Mouse (Mus musculus) cerebellum, adult 8-10 months (tissue): ENCODE data around the gene Cacul1.

Source experiments
- DNase-seq: peaks from one replicate; pipeline ENCODE4 v3.0.0; 2022

Cacul1 gene

GRCm38 (mm10) chr19:60529302-60529701 is 51.5 kb downstream of the Cacul1 start:
- DNase-seq, result no peak

- DNase-seq, result no peak
Measured at GRCm38 (mm10) chr19:60528602-60529001, 52.2 kb downstream of the Cacul1 start.

GRCm38 (mm10) chr19:60526876-60527275 is 53.9 kb downstream of the Cacul1 start:
- no peak for DNase-seq

DNA sequence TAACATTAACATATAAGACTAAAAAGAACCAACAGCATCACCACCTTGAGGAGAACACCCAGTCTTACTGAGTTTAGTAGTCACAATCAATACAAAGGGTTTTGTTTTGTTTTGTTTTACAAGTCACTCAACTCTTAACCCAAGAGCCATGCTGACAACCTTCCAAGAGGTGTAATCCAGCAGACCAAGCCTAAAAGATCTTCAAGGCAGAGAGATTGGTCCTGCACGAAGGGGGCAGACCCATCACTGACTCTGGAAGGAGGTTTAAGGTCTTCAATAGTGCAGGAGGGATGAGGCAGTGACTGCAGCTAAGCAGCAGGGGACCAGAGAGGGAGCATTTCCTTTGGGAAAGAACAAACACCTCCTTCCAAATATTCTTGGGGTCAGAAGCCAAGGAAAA is 55.7 kb downstream of the Cacul1 start:
- no peak for DNase-seq

- DNase-seq, result no peak
Measured at GRCm38 (mm10) chr19:60524678-60525077, 56.1 kb downstream of the Cacul1 start.

DNA sequence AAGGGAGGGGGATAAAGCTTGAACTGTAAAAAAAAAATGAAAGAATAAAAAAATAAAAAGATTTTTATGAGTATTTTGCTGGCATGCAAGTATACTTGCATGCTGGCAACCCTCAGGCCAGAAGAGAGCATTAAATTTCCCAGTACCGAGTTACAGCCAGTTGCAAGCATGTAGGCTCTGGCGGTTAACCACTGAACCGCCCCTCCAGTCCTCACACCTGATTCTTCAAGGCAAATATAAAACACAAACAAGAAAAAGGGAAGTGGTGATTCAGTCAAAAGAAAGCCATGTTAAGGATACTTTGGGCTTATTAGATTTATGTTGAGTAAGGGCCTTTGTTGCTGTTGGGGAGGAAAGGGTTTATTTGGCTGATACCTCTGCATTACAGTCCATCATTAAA is 60.7 kb downstream of the Cacul1 start:
- no peak for DNase-seq

- DNase-seq, result no peak
Measured at GRCm38 (mm10) chr19:60515064-60515463, 65.8 kb downstream of the Cacul1 start.

GRCm38 (mm10) chr19:60513431-60513830 is 67.4 kb downstream of the Cacul1 start:
- DNase-seq, result no peak

- DNase-seq, result no peak
Measured at GRCm38 (mm10) chr19:60500209-60500608, 80.6 kb downstream of the Cacul1 start.

- DNase-seq, result no peak
Measured at GRCm38 (mm10) chr19:60497171-60497570, 83.7 kb downstream of the Cacul1 start.

GRCm38 (mm10) chr19:60495772-60496171 is 85.1 kb downstream of the Cacul1 start:
- DNase-seq, result no peak

DNA sequence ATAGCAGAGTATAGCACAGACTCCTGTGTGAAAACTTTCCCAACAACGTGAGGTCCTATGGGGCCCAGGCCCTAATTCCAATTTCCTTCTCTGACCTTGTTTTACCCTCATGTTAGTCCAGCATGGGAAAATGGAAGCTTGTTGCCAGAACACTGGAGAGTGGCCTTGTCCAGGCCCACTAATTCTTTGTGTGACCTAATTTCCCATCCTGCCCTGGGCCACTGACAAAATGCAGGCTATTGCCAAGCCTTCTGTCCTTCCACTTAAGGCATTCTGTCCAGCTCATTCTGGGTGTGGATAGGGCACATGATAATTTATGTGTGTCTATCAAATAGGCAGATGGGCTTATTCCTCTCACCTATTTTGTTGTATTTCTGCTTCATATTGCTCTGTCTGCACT is 91.3 kb downstream of the Cacul1 start:
- DNase-seq, result no peak

- no peak for DNase-seq
Measured at GRCm38 (mm10) chr19:60485261-60485660, 95.6 kb downstream of the Cacul1 start.

DNA sequence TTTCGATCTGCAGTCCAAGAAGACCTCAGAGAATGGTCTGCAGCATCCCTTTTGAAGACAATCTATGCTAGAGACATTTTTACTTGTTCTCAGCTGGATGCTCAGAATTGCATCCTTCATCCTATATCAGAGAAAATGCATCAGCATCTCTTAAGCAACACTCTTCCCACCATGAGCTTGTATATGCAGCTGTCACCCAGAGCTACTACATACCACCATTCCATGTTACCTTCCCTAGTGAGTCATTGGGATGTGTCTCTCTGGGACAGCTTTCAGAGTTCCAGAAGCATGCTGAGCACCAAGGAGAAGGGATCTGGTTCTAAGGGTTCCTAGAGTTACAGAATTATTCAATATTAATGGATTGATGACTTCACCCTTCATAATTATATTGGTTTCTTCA is 102.0 kb downstream of the Cacul1 start:
- DNase-seq, result no peak

DNA sequence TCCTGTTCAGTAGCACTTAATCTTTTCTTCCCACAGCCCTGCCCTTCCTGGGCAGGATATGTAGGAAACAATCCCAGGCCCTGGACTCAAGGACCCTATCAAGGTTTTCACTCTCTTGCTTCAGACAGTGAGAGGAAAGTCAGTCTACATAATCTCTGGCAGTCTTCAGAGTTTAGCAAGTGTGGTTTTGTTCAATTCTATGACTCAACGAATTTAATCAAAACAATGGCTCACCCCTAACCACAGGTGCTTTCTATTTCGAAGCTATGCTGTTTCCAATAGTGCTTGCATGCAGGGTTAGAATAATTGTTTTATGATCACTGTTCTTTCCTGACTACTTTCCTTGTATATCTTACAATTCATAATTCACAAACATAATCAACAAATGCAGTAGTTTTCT is 103.0 kb downstream of the Cacul1 start:
- DNase-seq, result no peak
